Mouse (Mus musculus) forebrain, embryonic 16.5 days (tissue): Measurements from ENCODE around the gene Tstd2. TPM values are rescaled to one million over a fixed set of nuclear protein-coding genes. Genes with fewer than 3 reads are reported as not detected.

Source experiments
- ATAC-seq: fragments of 200-750 bp; cut with Nextera tagmentation; 2 replicates; pipeline ENCODE4 v1.8.0; 2017; ENCODE audit warnings: mild to moderate bottlenecking, moderate library complexity
- H3K27ac ChIP-seq: fragments of 300-500 bp; sonication (generic); 2 replicates; pipeline ENCODE4 v1.5.1; 2014; ENCODE audit warnings: low read length, control low read depth
- H3K27me3 ChIP-seq: fragments of 300-500 bp; sonication (generic); replicated peaks from 2 replicates; pipeline ENCODE4 v1.6.1; 2014; ENCODE audit warnings: low read length; ENCODE audit not compliant: control insufficient read depth, insufficient read depth
- H3K36me3 ChIP-seq: fragments of 300-500 bp; sonication (generic); 2 replicates; pipeline ENCODE4 v1.6.1; 2014; ENCODE audit not compliant: control insufficient read depth, insufficient read depth
- H3K4me1 ChIP-seq: fragments of 300-500 bp; sonication (generic); replicated peaks from 2 replicates; pipeline ENCODE4 v1.6.1; 2014; ENCODE audit warnings: low read length; ENCODE audit not compliant: control insufficient read depth, insufficient read depth
- H3K4me2 ChIP-seq: fragments of 300-500 bp; sonication (generic); 2 replicates; pipeline ENCODE4 v1.6.1; 2014; ENCODE audit warnings: mild to moderate bottlenecking, low read length, control low read depth
- H3K4me3 ChIP-seq: fragments of 300-500 bp; sonication (generic); replicated peaks from 2 replicates; pipeline ENCODE4 v1.5.1; 2014; ENCODE audit warnings: mild to moderate bottlenecking, low read length, control low read depth
- H3K9ac ChIP-seq: fragments of 300-500 bp; sonication (generic); replicated peaks from 2 replicates; pipeline ENCODE4 v1.6.1; 2014; ENCODE audit warnings: low read depth, low read length, control low read depth
- H3K9me3 ChIP-seq: fragments of 300-500 bp; sonication (generic); 2 replicates; pipeline ENCODE4 v1.6.1; 2016; ENCODE audit warnings: low read length; ENCODE audit not compliant: control insufficient read depth
- WGBS: fragments of 180-500 bp; shearing (Covaris S2); extraction: QIAGEN DNeasy Blood & Tissue Kit; methylation state at CpG from one replicate; pipeline ENCODE4 v1.1.7; 2014; 5-methylcytosine and 5-hydroxymethylcytosine counted together
- polyA plus RNA-seq: library from polyadenylated mRNA; unstranded; fragments of >200 nt; fragmentation: Nextera tagmentation; extraction: Ambion mirVana; gene quantifications from 2 replicates; pipeline ENCODE4 v1.2.1, GENCODE M21; 2015

Tstd2 gene
- polyA plus RNA-seq, 1 experiment from 2014 or later, result 37.7 TPM

GRCm38 (mm10) chr4:46092429-46093076 lies 45.9 kb downstream of the Tstd2 start:
- 0 out of 2 replicates have a peak, but pooled peaks cover 8% of the 10 kb centered on the region for H3K4me1 ChIP-seq
- H3K9ac ChIP-seq, result no peak overlapping the region
- H3K27ac ChIP-seq, result no peak overlapping the region
- H3K4me3 ChIP-seq, result no peak overlapping the region
- H3K4me2 ChIP-seq, result no peak overlapping the region
- WGBS, result 81% methylated on average over 5 of the region's 5 CpGs
- no peaks in the 10 kb centered on the region for H3K27me3 ChIP-seq
- H3K36me3 ChIP-seq, result no peaks in the 10 kb centered on the region
- no peak for ATAC-seq
- H3K9me3 ChIP-seq, result no peaks in the 10 kb centered on the region

- no peak overlapping the region for H3K4me3 ChIP-seq
- H3K9ac ChIP-seq, result no peak overlapping the region
- H3K4me2 ChIP-seq, result no peak overlapping the region
- H3K27me3 ChIP-seq, result no peaks in the 10 kb centered on the region
- no peaks in the 10 kb centered on the region for H3K4me1 ChIP-seq
- 68% methylated on average over 14 of the region's 14 CpGs for WGBS
- peak overlapping the region; percentile 4; the same call in 1 of the 2 replicates for H3K27ac ChIP-seq
- no peaks in the 10 kb centered on the region for H3K9me3 ChIP-seq
- H3K36me3 ChIP-seq, result no peaks in the 10 kb centered on the region
- 0 out of 2 replicates have a peak, but pooled peaks have one; percentile 31 for ATAC-seq
These were observed 48.9 kb downstream of the Tstd2 start for GRCm38 (mm10) chr4:46089524-46090125.

- no peaks in the 10 kb centered on the region for H3K36me3 ChIP-seq
- H3K27ac ChIP-seq, result no peak overlapping the region
- H3K9me3 ChIP-seq, result no peaks in the 10 kb centered on the region
- no peak overlapping the region for H3K4me3 ChIP-seq
- no peaks in the 10 kb centered on the region for H3K27me3 ChIP-seq
- 46% methylated on average over 5 of the region's 5 CpGs for WGBS
- ATAC-seq, result no peak
- no peak overlapping the region for H3K4me2 ChIP-seq
- H3K4me1 ChIP-seq, result no peaks in the 10 kb centered on the region
- no peak overlapping the region for H3K9ac ChIP-seq
These were observed 50.6 kb downstream of the Tstd2 start for GRCm38 (mm10) chr4:46087852-46088251.

GRCm38 (mm10) chr4:46087427-46087771 lies 51.1 kb downstream of the Tstd2 start:
- H3K27me3 ChIP-seq, result no peaks in the 10 kb centered on the region
- 79% methylated on average over 7 of the region's 7 CpGs for WGBS
- no peak for ATAC-seq

GRCm38 (mm10) chr4:46086718-46087426 lies 51.6 kb downstream of the Tstd2 start:
- H3K4me3 ChIP-seq, result no peak overlapping the region
- H3K9me3 ChIP-seq, result no peaks in the 10 kb centered on the region
- no peak overlapping the region for H3K4me2 ChIP-seq
- no peaks in the 10 kb centered on the region for H3K4me1 ChIP-seq
- ATAC-seq, result no peak
- H3K9ac ChIP-seq, result no peak overlapping the region
- WGBS, result 85% methylated on average over 17 of the region's 18 CpGs
- no peaks in the 10 kb centered on the region for H3K36me3 ChIP-seq
- H3K27me3 ChIP-seq, result no peaks in the 10 kb centered on the region
- H3K27ac ChIP-seq, result no peak overlapping the region

More at GRCm38 (mm10) chr4:46087427-46087771, 51.1 kb downstream of the Tstd2 start:
- H3K9me3 ChIP-seq, result no peaks in the 10 kb centered on the region
- no peaks in the 10 kb centered on the region for H3K36me3 ChIP-seq
- no peak overlapping the region for H3K9ac ChIP-seq
- H3K27ac ChIP-seq, result no peak overlapping the region
- no peaks in the 10 kb centered on the region for H3K4me1 ChIP-seq
- H3K4me2 ChIP-seq, result no peak overlapping the region
- H3K4me3 ChIP-seq, result no peak overlapping the region

GRCm38 (mm10) chr4:46085223-46085811 lies 53.2 kb downstream of the Tstd2 start:
- no peaks in the 10 kb centered on the region for H3K27me3 ChIP-seq
- no peak overlapping the region for H3K27ac ChIP-seq
- WGBS, result 70% methylated on average over 9 of the region's 9 CpGs
- ATAC-seq, result no peak
- no peak overlapping the region for H3K9ac ChIP-seq
- H3K36me3 ChIP-seq, result no peaks in the 10 kb centered on the region
- no peak overlapping the region for H3K4me2 ChIP-seq
- no peaks in the 10 kb centered on the region for H3K9me3 ChIP-seq
- H3K4me3 ChIP-seq, result no peak overlapping the region
- no peaks in the 10 kb centered on the region for H3K4me1 ChIP-seq

GRCm38 (mm10) chr4:46084416-46085172 lies 53.9 kb downstream of the Tstd2 start:
- no peaks in the 10 kb centered on the region for H3K36me3 ChIP-seq
- H3K4me1 ChIP-seq, result no peaks in the 10 kb centered on the region
- no peak overlapping the region for H3K9ac ChIP-seq
- no peak overlapping the region for H3K27ac ChIP-seq
- no peak overlapping the region for H3K4me3 ChIP-seq
- ATAC-seq, result no peak
- no peaks in the 10 kb centered on the region for H3K27me3 ChIP-seq
- WGBS, result 51% methylated on average over 9 of the region's 9 CpGs
- no peak overlapping the region for H3K4me2 ChIP-seq
- no peaks in the 10 kb centered on the region for H3K9me3 ChIP-seq

GRCm38 (mm10) chr4:46082555-46082954 lies 55.9 kb downstream of the Tstd2 start:
- no peaks in the 10 kb centered on the region for H3K4me1 ChIP-seq
- WGBS, result 79% methylated on average over 11 of the region's 11 CpGs
- H3K4me3 ChIP-seq, result no peak overlapping the region
- H3K9ac ChIP-seq, result no peak overlapping the region
- no peaks in the 10 kb centered on the region for H3K36me3 ChIP-seq
- H3K27me3 ChIP-seq, result no peaks in the 10 kb centered on the region
- no peak overlapping the region for H3K27ac ChIP-seq
- no peak for ATAC-seq
- H3K4me2 ChIP-seq, result no peak overlapping the region
- H3K9me3 ChIP-seq, result no peaks in the 10 kb centered on the region

- Histone ChIP-seq H3K27ac (no peak overlapping the region), H3K27me3 (no peaks in the 10 kb centered on the region), H3K4me2 (no peak overlapping the region), H3K9me3 (no peaks in the 10 kb centered on the region), H3K4me1 (no peaks in the 10 kb centered on the region), H3K36me3 (no peaks in the 10 kb centered on the region), H3K4me3 (no peak overlapping the region), H3K9ac (no peak overlapping the region)
- ATAC-seq, result no peak
- WGBS, result 89% methylated on average over 4 of the region's 4 CpGs
These were observed 58.2 kb downstream of the Tstd2 start for GRCm38 (mm10) chr4:46080261-46080660.
